Mouse (Mus musculus) CH12.LX (cell line): ENCODE measurements around the gene Ehmt1. TPM values are rescaled to one million over a fixed set of nuclear protein-coding genes. Genes with fewer than 3 reads are reported as not detected.
A peak's percentile ranks its signal among the peaks of the same experiment; 100 is the strongest.

Source experiments
- DNase-seq: peaks from one replicate; pipeline ENCODE4 v3.0.0-alpha.2; 2013; ENCODE audit errors: extremely low read depth
- H3K27ac ChIP-seq: 2 replicates; pipeline ENCODE4 v1.5.1; 2012; ENCODE audit warnings: low read depth, mild to moderate bottlenecking, control low read depth, moderate library complexity; ENCODE audit not compliant: insufficient read depth
- H3K27me3 ChIP-seq: replicated peaks from 2 replicates; pipeline ENCODE3; 2012; ENCODE audit warnings: inconsistent platforms
- H3K36me3 ChIP-seq, 2 experiments: replicated peaks in 1 of 2; 2 replicates each; pipeline versions ENCODE3 to v1.6.1; 2012; ENCODE audit warnings: inconsistent platforms in 1 of 2, low read length in 1 of 2, mild to moderate bottlenecking in 1 of 2, mixed read lengths in 1 of 2, moderate library complexity in 1 of 2; ENCODE audit not compliant: control insufficient read depth in 1 of 2, insufficient read depth in 1 of 2
- H3K4me1 ChIP-seq, 2 experiments: 2 replicates each; pipeline ENCODE4 v1.6.1; 2012; ENCODE audit warnings: inconsistent platforms in 1 of 2, moderate library complexity in 1 of 2; ENCODE audit not compliant: insufficient read depth in 2 of 2, control insufficient read depth in 1 of 2
- H3K4me2 ChIP-seq: 2 replicates; pipeline ENCODE4 v1.6.1; 2012; ENCODE audit warnings: low read depth, mild to moderate bottlenecking, control low read depth; ENCODE audit not compliant: poor library complexity, insufficient read depth, severe bottlenecking
- H3K4me3 ChIP-seq, 3 experiments: fragments of 150-350 bp in 1 of 3; sonication (generic) in 1 of 3; replicated peaks in 1 of 3; 2 replicates each; pipeline versions ENCODE3 to v1.5.1; 2011 to 2012; ENCODE audit warnings: low read depth in 2 of 3, low read length in 2 of 3, mild to moderate bottlenecking in 2 of 3, moderate library complexity in 2 of 3, control low read depth in 1 of 3, improper control_type of control experiment in 1 of 3, inconsistent platforms in 1 of 3, mixed read lengths in 1 of 3; ENCODE audit not compliant: poor library complexity in 1 of 3
- H3K79me2 ChIP-seq: replicated peaks from 2 replicates; pipeline ENCODE4 v1.6.1; 2012; ENCODE audit warnings: mild to moderate bottlenecking, moderate library complexity; ENCODE audit not compliant: control insufficient read depth, poor library complexity, insufficient read depth, severe bottlenecking; ENCODE audit errors: extremely low read depth
- H3K9ac ChIP-seq: 2 replicates; pipeline ENCODE4 v1.6.1; 2012; ENCODE audit warnings: low read depth, mild to moderate bottlenecking, control low read depth, moderate library complexity; ENCODE audit not compliant: insufficient read depth
- H3K9me3 ChIP-seq: replicated peaks from 2 replicates; pipeline ENCODE3; 2012; ENCODE audit warnings: low read length, inconsistent platforms, mixed read lengths
- CHD2 ChIP-seq: IDR thresholded peaks from 2 replicates; pipeline ENCODE4 v1.6.1; 2011; ENCODE audit warnings: low read length, improper control_type of control experiment
- CTCF ChIP-seq, 2 experiments: IDR thresholded peaks in 1 of 2; conservative IDR thresholded peaks in 1 of 2; 2 replicates each; pipeline ENCODE4 v1.5.1; 2011 to 2012; ENCODE audit warnings: low read depth in 2 of 2, low read length in 2 of 2, improper control_type of control experiment in 1 of 2, inconsistent platforms in 1 of 2, mild to moderate bottlenecking in 1 of 2, moderate library complexity in 1 of 2
- ELF1 ChIP-seq: IDR thresholded peaks from 2 replicates; pipeline ENCODE4 v1.6.1; 2014; ENCODE audit warnings: low read depth, mild to moderate bottlenecking, inconsistent platforms, low read length, improper control_type of control experiment
- ETS1 ChIP-seq: conservative IDR thresholded peaks from 2 replicates; pipeline ENCODE4 v1.6.1; 2012; ENCODE audit warnings: low read depth, mild to moderate bottlenecking, inconsistent platforms, low read length, improper control_type of control experiment, moderate library complexity
- HCFC1 ChIP-seq: IDR thresholded peaks from 2 replicates; pipeline ENCODE4 v1.6.1; 2012; ENCODE audit warnings: low read depth, mild to moderate bottlenecking, inconsistent platforms, low read length, improper control_type of control experiment
- MAFK ChIP-seq: IDR thresholded peaks from 2 replicates; pipeline ENCODE4 v1.6.1; 2011; ENCODE audit warnings: low read length, improper control_type of control experiment; ENCODE audit not compliant: insufficient replicate concordance
- MAX ChIP-seq: IDR thresholded peaks from 2 replicates; pipeline ENCODE4 v1.6.1; 2011; ENCODE audit warnings: low read length, improper control_type of control experiment
- MEF2A ChIP-seq: IDR thresholded peaks from 2 replicates; pipeline ENCODE4 v1.6.1; 2014; ENCODE audit warnings: low read depth, mild to moderate bottlenecking, inconsistent platforms, low read length, improper control_type of control experiment, borderline replicate concordance
- MXI1 ChIP-seq: IDR thresholded peaks from 2 replicates; pipeline ENCODE4 v1.6.1; 2011; ENCODE audit warnings: mild to moderate bottlenecking, low read depth, low read length, improper control_type of control experiment
- PAX5 ChIP-seq: IDR thresholded peaks from 2 replicates; pipeline ENCODE4 v1.6.1; 2012; ENCODE audit warnings: low read length, inconsistent platforms, mixed read lengths
- POLR2A ChIP-seq: IDR thresholded peaks from 2 replicates; pipeline ENCODE4 v1.6.1; 2011; ENCODE audit warnings: low read depth, mild to moderate bottlenecking, improper control_type of control experiment, low read length
- SIN3A ChIP-seq: IDR thresholded peaks from 2 replicates; pipeline ENCODE4 v1.6.1; 2012; ENCODE audit warnings: low read length, improper control_type of control experiment, inconsistent platforms
- ZMIZ1 ChIP-seq: IDR thresholded peaks from 2 replicates; pipeline ENCODE4 v1.6.1; 2012; ENCODE audit warnings: low read depth, mild to moderate bottlenecking, inconsistent platforms, low read length, improper control_type of control experiment
- dilution Hi-C: fragments of 300-500 bp; cut with MboI; formaldehyde crosslinking; loops from 2 replicates; pipeline ENCODE4 v1.14.3; 2020; ENCODE audit warnings: low sequenced_read_pairs; ENCODE audit not compliant: extremely low pct_unique_long_range_greater_than_20kb, extremely low pct_ligation_motif_present
- in situ Hi-C: fragments of 300-500 bp; cut with MboI; formaldehyde crosslinking; loops from 3 replicates; pipeline ENCODE4 v1.14.3; 2019; ENCODE audit warnings: low sequenced_read_pairs, low pct_ligation_motif_present, low pct_unique_long_range_greater_than_20kb, mixed read lengths
- polyA plus RNA-seq: library from polyadenylated mRNA; unstranded; fragments of >175 nt; gene quantifications from 2 replicates; pipeline ENCODE4 v1.2.1, GENCODE M21; 2012; ENCODE audit warnings: low read depth; ENCODE audit not compliant: insufficient read length
- total RNA-seq, 2 experiments: library from RNA; depleted of rRNA; stranded (reverse); fragments of 300-350 nt in 1 of 2; fragments of >200 nt in 1 of 2; gene quantifications; 2 replicates each; pipeline ENCODE4 v1.2.3; 2012 to 2014

Ehmt1 gene
- total and polyA plus RNA-seq, 3 experiments, result 25.5 to 30.7 (median 27.2) TPM

GRCm38 (mm10) chr2:24796833-24797457 is 122.5 kb downstream of the Ehmt1 start:
- H3K9me3 ChIP-seq, result no peaks in the 10 kb centered on the region
- dilution Hi-C loops, result no loop called here
- H3K9ac ChIP-seq, result no peak overlapping the region
- H3K4me2 ChIP-seq, result no peak overlapping the region
- no peak for DNase-seq
- no peak for TF ChIP-seq MAFK
- no peak for TF ChIP-seq ELF1
- TF ChIP-seq MEF2A, result no peak
- no peak for TF ChIP-seq CTCF (conservative IDR thresholded peaks at IDR 0.05 in 1 of 2, IDR thresholded peaks at IDR 0.05 in 1 of 2; ENCODE audit: low read depth in 2 of 2, low read length in 2 of 2)
- TF ChIP-seq MXI1, result no peak
- TF ChIP-seq ETS1, result no peak
- TF ChIP-seq SIN3A, result no peak
- TF ChIP-seq POLR2A, result no peak
- TF ChIP-seq CHD2, result no peak
- TF ChIP-seq MAX, result no peak
- no peaks in the 10 kb centered on the region for H3K79me2 ChIP-seq
- no peaks in the 10 kb centered on the region for H3K27me3 ChIP-seq
- H3K36me3 ChIP-seq, result peaks cover 40 to 95% of the 10 kb centered on the region in 2 experiments
- no peak overlapping the region for H3K4me3 ChIP-seq
- H3K27ac ChIP-seq, result no peak overlapping the region
- peaks cover 0 to 5% of the 10 kb centered on the region in 2 experiments; a peak in 1 of 4 replicates for H3K4me1 ChIP-seq
- in situ Hi-C loops, result no loop called here

GRCm38 (mm10) chr2:24787250-24787649 is 132.2 kb downstream of the Ehmt1 start:
- H3K4me1 ChIP-seq, result no peaks in the 10 kb centered on the region
- no peak overlapping the region for H3K27ac ChIP-seq
- no peaks in the 10 kb centered on the region for H3K9me3 ChIP-seq
- H3K4me3 ChIP-seq, result no peak overlapping the region
- in situ Hi-C loops (no loop called here), dilution Hi-C loops (no loop called here)
- no peaks in the 10 kb centered on the region for H3K79me2 ChIP-seq
- no peak overlapping the region for H3K4me2 ChIP-seq
- DNase-seq, result no peak
- H3K9ac ChIP-seq, result no peak overlapping the region
- no peaks in the 10 kb centered on the region for H3K27me3 ChIP-seq
- peaks cover 15 to 22% of the 10 kb centered on the region in 2 experiments for H3K36me3 ChIP-seq
- TF ChIP-seq MEF2A (no peak), ZMIZ1 (no peak), HCFC1 (no peak), PAX5 (no peak)

- H3K9me3 ChIP-seq, result peaks cover 5% of the 10 kb centered on the region
- H3K4me1 ChIP-seq, result peaks cover 7% of the 10 kb centered on the region in 2 experiments
- H3K79me2 ChIP-seq, result no peaks in the 10 kb centered on the region
- H3K36me3 ChIP-seq, result no peaks in the 10 kb centered on the region
- TF ChIP-seq HCFC1 (no peak), CTCF (conservative IDR thresholded peaks at IDR 0.05 in 1 of 2, IDR thresholded peaks at IDR 0.05 in 1 of 2; ENCODE audit: low read depth in 2 of 2, low read length in 2 of 2) (peak in 1 of 2 experiments; percentile 26; a peak in 1 of 4 replicates)
- TF ChIP-seq, all 38 proteins: peak for 1
- Histone ChIP-seq H3K4me2 (no peak overlapping the region), H3K9ac (no peak overlapping the region), H3K27me3 (no peaks in the 10 kb centered on the region), H3K27ac (no peak overlapping the region), H3K4me3 (no peak overlapping the region)
- dilution Hi-C loops (no loop called here), in situ Hi-C loops (no loop called here)
- DNase-seq, result no peak
Measured at GRCm38 (mm10) chr2:24781253-24781652, 138.2 kb downstream of the Ehmt1 start.
